Mouse (Mus musculus) embryonic facial prominence, embryonic 11.5 days (tissue): ENCODE data around the gene Rabl3. TPM values are rescaled to one million over a fixed set of nuclear protein-coding genes. Genes with fewer than 3 reads are reported as not detected.

Experiments used
- ATAC-seq: fragments of 200-750 bp; cut with Nextera tagmentation; replicated peaks from 2 replicates; pipeline ENCODE4 v1.8.0; 2017; ENCODE audit warnings: low read depth; ENCODE audit not compliant: insufficient number of reproducible peaks, low FRiP score, low TSS enrichment
- DNase-seq: peaks from one replicate; pipeline ENCODE4 v3.0.0-alpha.2; 2015; ENCODE audit warnings: low spot score
- H3K27ac ChIP-seq: fragments of 300-500 bp; sonication (generic); replicated peaks from 2 replicates; pipeline ENCODE4 v1.5.1; 2014; ENCODE audit warnings: mild to moderate bottlenecking, low read depth, low read length, control low read depth
- H3K27me3 ChIP-seq: fragments of 300-500 bp; sonication (generic); 2 replicates; pipeline ENCODE4 v1.6.1; 2014; ENCODE audit warnings: mild to moderate bottlenecking, low read length, moderate library complexity, mixed read lengths; ENCODE audit not compliant: control insufficient read depth, insufficient read depth
- H3K36me3 ChIP-seq: fragments of 300-500 bp; sonication (generic); replicated peaks from 2 replicates; pipeline ENCODE4 v1.6.1; 2014; ENCODE audit warnings: low read depth, mild to moderate bottlenecking, low read length, moderate library complexity, mixed read lengths; ENCODE audit not compliant: control insufficient read depth, insufficient read depth
- H3K4me1 ChIP-seq: fragments of 300-500 bp; sonication (generic); 2 replicates; pipeline ENCODE4 v1.6.1; 2014; ENCODE audit warnings: low read length, mixed read lengths; ENCODE audit not compliant: control insufficient read depth, insufficient read depth
- H3K4me2 ChIP-seq: fragments of 300-500 bp; sonication (generic); 2 replicates; pipeline ENCODE4 v1.6.1; 2014; ENCODE audit warnings: low read depth, mild to moderate bottlenecking, control low read depth, low read length, moderate library complexity
- H3K4me3 ChIP-seq: fragments of 300-500 bp; sonication (generic); 2 replicates; pipeline ENCODE4 v1.5.1; 2014; ENCODE audit warnings: low read depth, low read length, control low read depth
- H3K9ac ChIP-seq: fragments of 300-500 bp; sonication (generic); replicated peaks from 2 replicates; pipeline ENCODE4 v1.6.1; 2014; ENCODE audit warnings: mild to moderate bottlenecking, control low read depth, low read length
- H3K9me3 ChIP-seq: fragments of 300-500 bp; sonication (generic); replicated peaks from 2 replicates; pipeline ENCODE4 v1.6.1; 2016; ENCODE audit warnings: mild to moderate bottlenecking, low read length, inconsistent platforms, mixed read lengths; ENCODE audit not compliant: control insufficient read depth
- WGBS: fragments of 180-500 bp; shearing (Covaris S2); extraction: QIAGEN DNeasy Blood & Tissue Kit; methylation state at CpG from one replicate; pipeline ENCODE4 v1.1.7; 2014; 5-methylcytosine and 5-hydroxymethylcytosine counted together
- polyA plus RNA-seq: library from polyadenylated mRNA; unstranded; fragments of >200 nt; fragmentation: Nextera tagmentation; extraction: Ambion mirVana; gene quantifications from 2 replicates; pipeline ENCODE4 v1.2.1, GENCODE M21; 2014

The Rabl3 gene
- polyA plus RNA-seq, 1 experiment from 2014 or later = 41.2 TPM

DNA sequence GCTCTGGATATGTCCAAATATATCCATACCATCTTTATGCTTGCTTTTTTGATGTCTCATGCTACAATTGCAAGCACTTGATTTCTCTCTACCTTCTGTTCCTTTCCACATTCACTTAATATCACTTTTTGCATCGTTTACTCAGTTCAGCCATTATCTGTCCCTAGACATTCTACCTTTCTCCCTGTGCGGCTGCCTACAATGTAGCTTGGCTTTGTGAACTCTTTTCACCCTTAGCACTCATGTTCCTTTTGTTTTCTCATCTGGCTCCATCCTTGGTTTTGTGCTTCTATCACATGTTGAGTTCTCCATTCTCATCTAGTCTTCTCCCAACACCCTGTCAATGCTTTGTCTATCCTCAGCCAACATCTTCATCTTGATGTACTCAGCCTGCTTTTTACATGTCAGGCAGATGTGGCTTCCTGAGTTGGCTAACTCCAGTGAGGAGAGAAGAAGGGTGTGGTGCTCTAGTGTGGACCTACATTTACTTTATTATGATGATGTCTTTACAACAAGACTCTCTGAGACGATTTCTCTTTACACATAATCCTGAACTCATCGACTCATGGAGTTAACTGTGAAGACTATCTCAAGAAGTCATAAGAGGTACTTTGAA lies 22.0 kb upstream of the Rabl3 start:
- no peak overlapping the region for H3K4me2 ChIP-seq
- H3K4me3 ChIP-seq = no peak overlapping the region
- no peaks in the 10 kb centered on the region for H3K4me1 ChIP-seq
- H3K27ac ChIP-seq = no peak overlapping the region
- DNase-seq = no peak
- no peak for ATAC-seq
- H3K9ac ChIP-seq = no peak overlapping the region
- WGBS = 94% methylated on average over 4 of the region's 4 CpGs
- H3K36me3 ChIP-seq = no peaks in the 10 kb centered on the region; the same call in none of the 2 replicates
- no peaks in the 10 kb centered on the region for H3K27me3 ChIP-seq
- H3K9me3 ChIP-seq = no peaks in the 10 kb centered on the region

DNA sequence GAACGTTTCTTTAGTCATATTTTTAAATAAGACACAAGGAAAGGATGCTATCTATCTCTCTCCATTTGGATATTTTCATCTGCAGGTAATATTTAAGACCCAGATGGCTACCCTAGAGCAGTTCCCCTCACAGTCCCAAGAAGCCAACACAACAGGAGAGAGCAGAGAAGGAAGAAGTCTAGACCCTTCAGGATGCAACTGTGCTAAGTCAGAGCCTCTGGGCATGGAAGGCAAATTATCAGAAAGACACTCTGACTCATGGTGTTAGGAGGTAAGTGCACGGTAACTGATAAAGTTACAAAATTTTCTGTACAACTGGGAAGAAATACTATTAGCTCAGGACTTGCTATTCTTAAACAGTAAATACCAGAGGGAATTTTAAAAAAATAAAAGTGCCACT lies 21.0 kb upstream of the Rabl3 start:
- 90% methylated on average over 2 of the region's 2 CpGs for WGBS
- peaks cover 3% of the 10 kb centered on the region for H3K36me3 ChIP-seq

GRCm38 (mm10) chr16:37519721-37520120 lies 20.0 kb upstream of the Rabl3 start:
- Histone ChIP-seq H3K27me3 (no peaks in the 10 kb centered on the region), H3K4me1 (no peaks in the 10 kb centered on the region), H3K27ac (no peak overlapping the region), H3K9ac (no peak overlapping the region), H3K9me3 (no peaks in the 10 kb centered on the region), H3K4me2 (no peak overlapping the region), H3K4me3 (no peak overlapping the region), H3K36me3 (peaks cover 3% of the 10 kb centered on the region)
- ATAC-seq (no peak), DNase-seq (no peak)
- WGBS = 94% methylated on average over 1 of the region's 1 CpGs

More for the DNA sequence above, 21.0 kb upstream of the Rabl3 start:
- no peak overlapping the region for H3K4me2 ChIP-seq
- no peaks in the 10 kb centered on the region for H3K4me1 ChIP-seq
- H3K9ac ChIP-seq = no peak overlapping the region
- H3K27me3 ChIP-seq = no peaks in the 10 kb centered on the region
- DNase-seq (no peak), ATAC-seq (no peak)
- no peak overlapping the region for H3K27ac ChIP-seq
- no peaks in the 10 kb centered on the region for H3K9me3 ChIP-seq
- H3K4me3 ChIP-seq = no peak overlapping the region

GRCm38 (mm10) chr16:37520190-37521040 lies 19.3 kb upstream of the Rabl3 start:
- Histone ChIP-seq H3K4me3 (no peak overlapping the region), H3K4me2 (no peak overlapping the region), H3K27me3 (no peaks in the 10 kb centered on the region), H3K9ac (no peak overlapping the region), H3K4me1 (no peaks in the 10 kb centered on the region), H3K9me3 (no peaks in the 10 kb centered on the region), H3K36me3 (peaks cover 3% of the 10 kb centered on the region), H3K27ac (no peak overlapping the region)
- ATAC-seq = no peak
- no peak for DNase-seq
- 97% methylated on average over 2 of the region's 2 CpGs for WGBS

GRCm38 (mm10) chr16:37522100-37522697 lies 17.5 kb upstream of the Rabl3 start:
- no peaks in the 10 kb centered on the region for H3K27me3 ChIP-seq
- no peaks in the 10 kb centered on the region for H3K4me1 ChIP-seq
- H3K9ac ChIP-seq = no peak overlapping the region
- DNase-seq (no peak), ATAC-seq (no peak)
- whole genome bisulfite sequencing = 89% methylated on average over 7 of the region's 7 CpGs
- H3K27ac ChIP-seq = no peak overlapping the region
- H3K4me3 ChIP-seq = no peak overlapping the region
- peaks cover 3% of the 10 kb centered on the region for H3K36me3 ChIP-seq
- no peak overlapping the region for H3K4me2 ChIP-seq
- H3K9me3 ChIP-seq = no peaks in the 10 kb centered on the region

DNA sequence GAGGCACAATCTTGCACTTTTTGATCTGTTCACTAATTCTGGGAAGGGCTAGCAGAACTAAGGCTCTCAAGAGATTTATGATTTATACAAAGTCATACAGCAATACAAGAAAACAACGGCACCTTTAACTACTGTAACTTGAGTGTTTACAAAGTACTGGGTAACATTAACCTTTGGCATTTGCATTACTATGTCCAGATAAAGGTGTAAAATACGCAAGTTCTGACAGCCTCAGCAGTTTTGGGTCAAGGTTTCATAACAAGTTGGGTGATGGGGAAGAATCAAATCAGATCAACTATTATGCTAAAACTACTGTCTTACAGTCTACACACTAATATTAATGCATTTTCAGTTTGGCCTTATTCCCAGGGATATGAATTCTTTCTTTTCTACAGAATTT lies 14.6 kb upstream of the Rabl3 start:
- no peaks in the 10 kb centered on the region for H3K4me1 ChIP-seq
- peaks cover 3% of the 10 kb centered on the region for H3K36me3 ChIP-seq
- H3K9me3 ChIP-seq = no peaks in the 10 kb centered on the region
- no peaks in the 10 kb centered on the region for H3K27me3 ChIP-seq
- H3K9ac ChIP-seq = no peak overlapping the region
- no peak overlapping the region for H3K4me3 ChIP-seq
- no peak for ATAC-seq
- H3K27ac ChIP-seq = no peak overlapping the region
- WGBS = 96% methylated on average over 2 of the region's 2 CpGs
- DNase-seq = no peak
- H3K4me2 ChIP-seq = no peak overlapping the region

- peaks cover 3% of the 10 kb centered on the region for H3K36me3 ChIP-seq
- DNase-seq (no peak), ATAC-seq (no peak)
- no peak overlapping the region for H3K9ac ChIP-seq
- WGBS = 94% methylated on average over 3 of the region's 3 CpGs
- H3K4me3 ChIP-seq = no peak overlapping the region
- no peaks in the 10 kb centered on the region for H3K9me3 ChIP-seq
- no peak overlapping the region for H3K4me2 ChIP-seq
- H3K27me3 ChIP-seq = no peaks in the 10 kb centered on the region
- no peaks in the 10 kb centered on the region for H3K4me1 ChIP-seq
- H3K27ac ChIP-seq = no peak overlapping the region
Observed at GRCm38 (mm10) chr16:37526688-37527223, 12.9 kb upstream of the Rabl3 start.

DNA sequence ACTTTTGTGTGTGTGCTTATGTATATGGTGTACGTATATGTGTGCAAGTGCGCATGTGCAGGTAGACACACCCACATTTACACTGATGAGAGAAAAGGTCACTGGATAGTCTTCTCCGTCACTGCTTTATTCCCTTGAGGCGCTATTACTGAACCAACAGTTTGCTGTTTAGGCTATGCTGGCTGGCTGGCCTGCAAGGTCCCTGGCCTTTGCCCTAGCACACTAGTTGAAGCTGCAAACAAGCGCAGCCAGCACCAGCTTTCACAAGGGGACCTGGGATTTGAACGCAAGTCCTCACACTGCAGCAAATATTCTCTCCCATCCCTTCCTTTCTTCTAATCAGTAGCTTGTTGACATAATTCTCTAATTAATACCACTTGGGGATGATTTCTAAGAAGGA lies 9.5 kb upstream of the Rabl3 start:
- ATAC-seq (no peak), DNase-seq (no peak)
- Histone ChIP-seq H3K27me3 (no peaks in the 10 kb centered on the region), H3K9ac (no peak overlapping the region), H3K36me3 (no peaks in the 10 kb centered on the region), H3K4me2 (no peak overlapping the region), H3K27ac (no peak overlapping the region), H3K4me3 (no peak overlapping the region), H3K9me3 (no peaks in the 10 kb centered on the region), H3K4me1 (no peaks in the 10 kb centered on the region)
- WGBS = 66% methylated on average over 6 of the region's 6 CpGs
